ENCODE assay signal across 8 mouse cellular contexts in genomic region chr8:109458580-109458979, GRCm38 (mm10). TPM values are rescaled to one million over a fixed set of nuclear protein-coding genes. Genes with fewer than 3 reads are reported as not detected.
DNase-seq lines count a peak whose midpoint lies in the region; ATAC-seq and TF ChIP-seq lines count a peak whose summit lies in the region.

No protein-coding gene starts in this region.

- whole genome bisulfite sequencing in hindbrain, embryonic 15.5 days = 66% methylated on average over 12 of the region's 12 CpGs
- WGBS in hindbrain, embryonic 12.5 days = 68% methylated on average over 12 of the region's 12 CpGs
- WGBS in stomach, postnatal 0 days = 67% methylated on average over 12 of the region's 12 CpGs

- peak overlapping the region; percentile 28; the same call in 1 of the 2 replicates for H3K27ac ChIP-seq in hindbrain, embryonic 15.5 days (replicated peaks)
- no peak overlapping the region for H3K27ac ChIP-seq in hindbrain, embryonic 12.5 days
- no peak overlapping the region for H3K27ac ChIP-seq in stomach, postnatal 0 days (replicated peaks)

- TF ChIP-seq CTCF in stomach, postnatal 0 days (IDR thresholded peaks at IDR 0.05; ENCODE audit: low read depth) = no peak

- no peak for ATAC-seq in hindbrain, embryonic 15.5 days (ENCODE audit: low FRiP score, low read depth)
- ATAC-seq in hindbrain, embryonic 12.5 days (ENCODE audit: low FRiP score) = no peak
- 0 out of 2 replicates have a peak, but pooled peaks have one; percentile 40 for ATAC-seq in stomach, postnatal 0 days (ENCODE audit: low FRiP score, low TSS enrichment)
- no peak for ATAC-seq in granulocyte monocyte progenitor cell, adult 5-6 weeks (replicated peaks; ENCODE audit: poor library complexity, severe bottlenecking)

- peak overlapping the region; percentile 16 for H3K4me2 ChIP-seq in hindbrain, embryonic 15.5 days
- H3K4me2 ChIP-seq in hindbrain, embryonic 12.5 days (replicated peaks) = no peak overlapping the region
- peak overlapping the region; percentile 11; the same call in 1 of the 2 replicates for H3K4me2 ChIP-seq in stomach, postnatal 0 days (replicated peaks; ENCODE audit: low read depth)

- no peak overlapping the region for H3K4me3 ChIP-seq in hindbrain, embryonic 15.5 days
- no peak overlapping the region for H3K4me3 ChIP-seq in hindbrain, embryonic 12.5 days
- H3K4me3 ChIP-seq in stomach, postnatal 0 days (ENCODE audit: low read depth, low read length) = no peak overlapping the region

- no peak overlapping the region for H3K9ac ChIP-seq in hindbrain, embryonic 15.5 days
- H3K9ac ChIP-seq in hindbrain, embryonic 12.5 days = no peak overlapping the region
- H3K9ac ChIP-seq in stomach, postnatal 0 days (ENCODE audit: low read length) = no peak overlapping the region

- no peaks in the 10 kb centered on the region for H3K9me3 ChIP-seq in hindbrain, embryonic 15.5 days
- no peaks in the 10 kb centered on the region for H3K9me3 ChIP-seq in hindbrain, embryonic 12.5 days (replicated peaks)
- H3K9me3 ChIP-seq in stomach, postnatal 0 days (ENCODE audit: control insufficient read depth, low read length) = no peaks in the 10 kb centered on the region

- no peaks in the 10 kb centered on the region for H3K36me3 ChIP-seq in hindbrain, embryonic 15.5 days
- no peaks in the 10 kb centered on the region for H3K36me3 ChIP-seq in hindbrain, embryonic 12.5 days
- no peaks in the 10 kb centered on the region for H3K36me3 ChIP-seq in stomach, postnatal 0 days (ENCODE audit: control insufficient read depth, insufficient read depth, low read length)

- no peaks in the 10 kb centered on the region for H3K27me3 ChIP-seq in hindbrain, embryonic 15.5 days
- 0 out of 2 replicates have a peak, but pooled peaks cover 3% of the 10 kb centered on the region for H3K27me3 ChIP-seq in hindbrain, embryonic 12.5 days
- no peaks in the 10 kb centered on the region for H3K27me3 ChIP-seq in stomach, postnatal 0 days (ENCODE audit: control insufficient read depth, insufficient read depth, low read length)

- peaks cover 11% of the 10 kb centered on the region for H3K4me1 ChIP-seq in hindbrain, embryonic 15.5 days (replicated peaks)
- H3K4me1 ChIP-seq in hindbrain, embryonic 12.5 days = peaks cover 15% of the 10 kb centered on the region
- no peaks in the 10 kb centered on the region for H3K4me1 ChIP-seq in stomach, postnatal 0 days (replicated peaks; ENCODE audit: control insufficient read depth, insufficient read depth)

- peak; percentile 53 for DNase-seq in right cerebral cortex, adult 18-20 months
- no peak for DNase-seq in right cerebral cortex, postnatal 25 days
- DNase-seq in cerebellum, postnatal 25 days = peak; percentile 28 to 62
- peak; percentile 44 for DNase-seq in stomach, postnatal 0 days (ENCODE audit: low spot score)
- no peak for DNase-seq in gastrocnemius, adult 8-10 months (ENCODE audit: low spot score in 2 of 2)

- no peak for TF ChIP-seq EP300 in stomach, postnatal 0 days (optimal IDR thresholded peaks at IDR 0.05)

RNA-seq across cellular contexts. Expression of gene Pmfbp1, which starts 35.2 kb away (rescaled TPM):
- polyA plus RNA-seq in hindbrain, embryonic 15.5 days (2015; fragmentation: Nextera tagmentation; extraction: Ambion mirVana) = 2.1 TPM in 2 replicates
- 2.9 and 3.3 TPM in 2 replicates for polyA plus RNA-seq in hindbrain, embryonic 12.5 days (2016; fragmentation: Nextera tagmentation; extraction: Ambion mirVana)
- polyA plus RNA-seq in stomach, postnatal 0 days (2015; fragmentation: Nextera tagmentation; extraction: Ambion mirVana) = 0.02 TPM in 1 of 2 replicates, not detected in the other
- total RNA-seq in granulocyte monocyte progenitor cell, adult 5-6 weeks (2014; fragmentation: Nextera tagmentation) = not detected in 2 replicates
- not detected in 2 replicates for total RNA-seq in granulocyte monocyte progenitor cell, adult 5-6 weeks (2017)
- total RNA-seq in gastrocnemius, adult 8-10 months (2022) = not detected

Comparison
In these comparisons a context has a peak if more than half of its experiments do, and no peak if none do; other contexts are left out.
1. DNase-seq: peak in right cerebral cortex, adult 18-20 months (single experiment), cerebellum, postnatal 25 days (2 of 2) and stomach, postnatal 0 days (single experiment); none in right cerebral cortex, postnatal 25 days (single experiment) and gastrocnemius, adult 8-10 months (0 of 2).